Mouse (Mus musculus): Measurements from ENCODE around the gene Fndc5. TPM values are rescaled to one million over a fixed set of nuclear protein-coding genes. Genes with fewer than 3 reads are reported as not detected.

Fndc5 gene
- polyA plus RNA-seq, 1 experiment from 2014 or later, result 7.0 TPM

DNA sequence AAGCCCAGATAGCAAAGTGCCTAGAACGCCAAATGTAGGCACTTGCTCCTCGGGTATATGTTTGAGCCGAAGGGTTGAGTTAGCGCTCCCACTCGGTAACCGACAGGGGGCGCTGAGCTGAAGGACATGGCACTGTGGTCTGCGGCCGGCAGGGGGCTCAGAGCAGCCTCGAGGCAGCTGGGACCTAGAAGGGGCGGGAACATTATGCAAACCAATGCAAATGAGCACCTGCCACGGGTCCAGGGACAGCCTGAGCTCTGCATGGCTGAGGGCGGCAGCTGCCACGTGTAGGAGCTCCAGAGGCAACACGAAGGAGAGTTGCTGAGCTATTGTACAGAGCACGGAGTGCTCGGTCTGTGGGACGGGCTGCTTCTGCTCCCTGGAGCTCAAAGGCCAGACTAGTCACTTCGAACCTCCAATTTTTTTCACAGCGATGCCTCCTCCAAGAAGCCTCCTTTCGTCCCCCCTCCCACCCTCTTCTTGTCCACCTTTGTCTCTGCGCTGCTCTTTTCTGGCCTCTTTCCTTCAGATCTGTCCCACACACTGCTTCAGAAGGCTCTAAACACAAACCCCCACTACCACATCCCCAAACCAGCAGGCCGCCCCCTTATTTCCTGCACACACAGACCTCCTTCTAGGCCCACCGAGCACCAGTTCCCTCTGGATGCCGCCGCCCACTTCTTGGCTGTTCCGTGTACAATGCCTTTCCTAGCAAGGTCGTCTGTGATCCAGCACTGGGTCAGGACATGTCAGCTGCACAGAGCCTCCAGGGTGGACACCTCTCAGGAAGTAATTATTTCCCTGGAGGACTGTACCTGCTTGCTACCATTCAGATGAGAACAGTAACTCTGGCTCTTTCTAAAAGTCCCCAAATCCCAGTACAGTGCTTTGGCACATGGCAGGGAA lies 23.5 kb upstream of the Fndc5 start:
- peaks cover 19% of the 10 kb centered on the region for H3K4me1 ChIP-seq
- no peak overlapping the region for H3K9ac ChIP-seq
- no peak overlapping the region for H3K4me3 ChIP-seq
- H3K9me3 ChIP-seq, result no peaks in the 10 kb centered on the region
- H3K27me3 ChIP-seq (replicated peaks), result 0 out of 2 replicates have a peak, but pooled peaks cover 6% of the 10 kb centered on the region
- H3K36me3 ChIP-seq (replicated peaks), result no peaks in the 10 kb centered on the region
- no peak overlapping the region for H3K27ac ChIP-seq
- peak overlapping the region; percentile 12; the same call in 1 of the 2 replicates for H3K4me2 ChIP-seq
- peak; percentile 82 for ATAC-seq (replicated peaks)
- 25% methylated on average over 28 of the region's 28 CpGs for WGBS

DNA sequence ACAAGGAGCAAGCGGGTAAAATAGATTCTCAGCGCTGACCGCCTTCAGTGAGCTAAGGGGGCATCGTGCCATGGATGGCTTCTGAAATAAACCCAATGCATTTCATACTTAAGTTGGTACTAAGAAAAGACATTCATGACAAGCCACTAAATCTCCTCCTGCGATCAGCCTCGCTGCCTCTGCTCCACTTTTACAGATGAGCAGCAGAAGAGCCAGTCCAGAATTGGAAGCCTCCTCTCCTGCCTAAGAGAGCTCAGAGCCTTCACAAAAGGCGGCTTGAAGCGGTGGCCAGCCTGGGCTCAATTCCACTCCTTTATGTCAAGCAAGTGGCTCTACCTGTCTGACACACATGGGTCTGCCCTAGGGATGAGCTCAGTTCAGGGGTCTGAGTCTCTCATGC lies 20.1 kb upstream of the Fndc5 start:
- no peaks in the 10 kb centered on the region for H3K9me3 ChIP-seq
- H3K36me3 ChIP-seq (replicated peaks), result no peaks in the 10 kb centered on the region
- H3K9ac ChIP-seq, result no peak overlapping the region
- WGBS, result 92% methylated on average over 8 of the region's 8 CpGs
- H3K4me2 ChIP-seq, result no peak overlapping the region
- H3K27me3 ChIP-seq (replicated peaks), result peaks cover 31% of the 10 kb centered on the region
- no peak overlapping the region for H3K27ac ChIP-seq
- peaks cover 42% of the 10 kb centered on the region for H3K4me1 ChIP-seq
- no peak overlapping the region for H3K4me3 ChIP-seq
- no peak for ATAC-seq (replicated peaks)

DNA sequence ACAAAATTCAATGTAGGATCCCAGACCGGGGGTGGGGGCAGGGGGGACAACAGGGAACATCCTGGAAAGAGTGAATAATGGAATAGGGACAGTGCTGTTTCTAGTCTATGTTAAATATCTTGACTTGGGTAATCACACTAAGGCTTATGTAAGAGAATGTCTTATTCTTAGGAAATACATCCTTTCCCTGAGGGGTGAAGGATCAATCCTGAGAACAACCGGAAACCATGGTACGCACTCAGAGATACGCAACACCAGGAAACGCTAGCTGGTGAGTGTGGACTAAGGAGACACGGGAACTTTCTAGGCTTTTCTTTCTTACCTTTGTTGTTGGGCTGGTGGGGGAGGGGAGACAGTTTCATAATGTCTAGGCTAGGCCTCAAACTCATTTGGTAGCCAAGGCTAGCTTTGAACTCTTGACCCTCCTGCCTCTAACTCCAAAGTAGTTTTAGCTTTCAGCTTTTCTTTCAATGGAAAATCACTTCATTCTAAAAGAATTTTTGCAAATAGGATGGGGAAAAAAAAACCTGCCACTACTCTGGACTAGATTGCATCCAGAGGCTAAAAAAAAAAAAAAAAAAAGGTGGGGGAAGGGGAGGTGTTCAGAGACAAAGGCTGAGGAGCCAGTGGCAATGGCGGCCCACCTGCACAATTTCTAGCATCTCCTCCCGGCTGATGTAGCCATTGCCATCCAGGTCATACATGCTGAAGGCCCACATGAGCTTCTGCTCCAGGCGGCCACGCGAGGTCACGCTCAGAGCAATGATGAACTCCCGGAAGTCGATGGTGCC lies 18.9 kb upstream of the Fndc5 start:
- Histone ChIP-seq H3K9ac (no peak overlapping the region), H3K27me3 (replicated peaks) (peaks cover 32% of the 10 kb centered on the region), H3K9me3 (no peaks in the 10 kb centered on the region), H3K4me3 (no peak overlapping the region), H3K36me3 (replicated peaks) (no peaks in the 10 kb centered on the region), H3K4me1 (peaks cover 45% of the 10 kb centered on the region), H3K27ac (no peak overlapping the region), H3K4me2 (no peak overlapping the region)
- ATAC-seq (replicated peaks), result no peak
- WGBS, result 92% methylated on average over 14 of the region's 14 CpGs

DNA sequence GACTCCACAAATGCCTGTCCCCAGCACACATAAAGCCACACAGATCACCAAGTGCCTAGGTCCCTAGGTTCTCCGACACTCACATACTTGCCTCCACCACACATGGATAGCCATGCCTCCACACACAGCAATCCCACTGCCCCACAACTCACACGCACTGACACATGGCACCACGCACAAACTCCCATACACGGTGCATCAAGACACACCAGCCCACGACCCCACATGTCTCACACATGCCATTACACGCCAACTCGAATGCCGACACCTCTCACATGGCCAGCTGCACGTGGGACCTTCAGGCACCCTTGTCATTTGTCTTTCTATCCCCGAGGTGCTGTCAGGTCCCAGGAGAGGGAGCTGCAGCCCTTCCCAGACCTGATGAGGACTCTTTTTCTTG lies 17.1 kb upstream of the Fndc5 start:
- H3K9ac ChIP-seq, result no peak overlapping the region
- peaks cover 41% of the 10 kb centered on the region for H3K4me1 ChIP-seq
- ATAC-seq (replicated peaks), result no peak
- peaks cover 41% of the 10 kb centered on the region for H3K27me3 ChIP-seq (replicated peaks)
- peak overlapping the region; percentile 98 for H3K4me2 ChIP-seq
- 78% methylated on average over 10 of the region's 10 CpGs for WGBS
- H3K27ac ChIP-seq, result no peak overlapping the region
- H3K36me3 ChIP-seq (replicated peaks), result no peaks in the 10 kb centered on the region
- H3K9me3 ChIP-seq, result no peaks in the 10 kb centered on the region
- H3K4me3 ChIP-seq, result peak overlapping the region; percentile 67; the same call in 1 of the 2 replicates

DNA sequence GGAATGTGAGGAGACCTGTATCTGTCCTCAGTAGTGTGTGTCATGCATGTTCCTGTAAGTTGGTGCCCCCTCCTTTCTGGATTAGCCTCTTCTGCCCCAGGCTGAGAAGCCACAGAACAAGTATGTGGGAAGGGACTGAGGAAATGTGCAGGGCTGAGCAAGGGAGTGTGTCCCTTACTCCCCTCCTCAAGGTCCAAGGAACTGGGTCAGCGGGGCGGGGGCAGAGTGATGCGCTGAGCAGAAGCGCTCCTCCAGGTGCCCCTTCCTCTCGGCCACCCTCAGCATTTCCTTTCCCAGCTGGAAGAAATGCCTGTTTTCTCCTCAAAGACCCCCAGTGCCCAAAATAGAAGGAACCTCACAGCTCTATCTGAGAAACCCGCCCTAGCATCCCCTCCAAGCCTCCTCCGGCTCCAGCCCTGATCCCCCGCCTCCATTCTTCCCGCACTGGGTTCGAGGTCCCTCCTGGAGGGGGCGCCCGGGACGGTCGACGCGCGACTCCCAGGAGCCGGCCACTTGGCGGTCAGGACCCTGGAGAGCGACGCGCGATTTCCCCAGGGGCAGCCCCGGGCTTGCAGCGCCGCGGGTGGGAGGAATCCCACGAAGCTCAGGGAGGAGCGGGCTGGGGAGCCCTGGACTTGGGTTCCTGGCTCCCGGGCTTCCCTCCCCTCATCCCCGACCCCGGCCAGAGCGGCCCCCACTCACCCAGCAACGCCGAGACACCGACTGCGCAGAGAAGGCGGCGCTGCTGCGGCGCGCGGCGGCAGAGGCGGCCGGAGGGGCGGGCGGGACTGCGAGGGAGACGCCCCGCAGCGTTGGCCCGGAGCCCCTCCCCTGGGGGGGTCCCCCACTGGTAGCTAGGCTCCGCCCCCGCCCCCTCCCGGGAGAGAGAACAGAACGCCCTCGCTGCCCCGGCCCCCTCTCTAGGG lies 16.0 kb upstream of the Fndc5 start:
- Histone ChIP-seq H3K9me3 (no peaks in the 10 kb centered on the region), H3K4me3 (peak overlapping the region; percentile 67), H3K27ac (peak overlapping the region; percentile 30), H3K27me3 (replicated peaks) (peaks cover 41% of the 10 kb centered on the region), H3K9ac (peak overlapping the region; percentile 75), H3K36me3 (replicated peaks) (no peaks in the 10 kb centered on the region), H3K4me1 (peaks cover 50% of the 10 kb centered on the region), H3K4me2 (peak overlapping the region; percentile 98)
- peak; percentile 74 for ATAC-seq (replicated peaks)
- 1% methylated on average over 57 of the region's 59 CpGs for WGBS

DNA sequence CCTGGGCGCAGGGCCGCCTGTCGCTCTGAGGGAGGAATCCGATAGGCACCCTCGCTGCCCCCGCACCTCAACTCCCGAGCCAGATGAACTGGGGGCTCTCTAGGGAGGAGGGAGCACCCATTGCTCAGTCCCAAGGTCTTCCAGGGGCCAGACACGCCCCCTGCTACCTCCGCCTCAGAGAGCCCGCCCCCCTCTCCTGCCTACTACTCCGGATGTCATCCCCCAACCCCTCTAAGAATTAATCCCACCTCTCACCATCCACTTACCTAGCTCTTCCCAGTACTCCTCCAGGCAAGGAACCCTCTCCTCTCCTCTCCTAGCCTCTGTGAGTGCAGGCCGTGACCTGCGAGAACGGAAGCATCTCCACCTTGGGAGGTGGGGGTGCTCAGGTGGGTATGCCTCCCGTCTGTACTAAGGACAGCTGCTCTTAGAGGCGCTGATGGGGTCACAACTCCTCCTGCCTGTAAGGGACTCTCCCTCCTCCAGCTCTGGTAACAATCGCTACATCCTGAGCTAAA lies 15.2 kb upstream of the Fndc5 start, which contains the start of gene Hpca:
Gene Hpca, minus strand, starts transcription at position 468 of the 518 bp plus-strand sequence.
- 2% methylated on average over 17 of the region's 17 CpGs for WGBS
- ATAC-seq (replicated peaks), result peak; percentile 28
- Histone ChIP-seq H3K4me2 (peak within 1 kb of the TSS; percentile 98), H3K4me3 (peak within 1 kb of the TSS; percentile 67), H3K27ac (peak within 1 kb of the TSS; percentile 30), H3K9me3 (no peaks in the 10 kb centered on the region), H3K4me1 (peaks cover 51% of the 10 kb centered on the region), H3K36me3 (replicated peaks) (no peaks in the 10 kb centered on the region), H3K27me3 (replicated peaks) (peaks cover 41% of the 10 kb centered on the region), H3K9ac (peak within 1 kb of the TSS; percentile 75)

DNA sequence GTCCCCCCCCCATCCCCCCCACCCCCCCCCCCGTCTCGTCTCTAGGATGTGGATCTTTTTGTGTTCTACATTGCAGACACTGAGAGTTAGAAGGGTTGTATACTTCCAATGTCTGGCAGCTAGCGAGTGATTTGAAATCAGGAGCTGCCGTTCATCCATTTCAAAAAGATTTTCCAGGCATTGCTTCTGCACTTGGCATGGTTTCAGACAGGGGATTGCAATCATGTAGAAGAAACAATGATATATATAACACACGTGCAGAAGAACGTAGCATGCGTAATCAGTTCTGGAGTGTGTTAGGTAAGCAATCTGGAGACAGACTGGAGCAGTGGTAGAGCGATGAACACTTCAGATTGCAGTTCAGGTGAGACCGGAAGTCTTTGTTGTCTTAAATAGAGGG lies 14.7 kb upstream of the Fndc5 start:
- no peak for ATAC-seq (replicated peaks)
- H3K4me2 ChIP-seq, result peak overlapping the region; percentile 98; the same call in 1 of the 2 replicates

DNA sequence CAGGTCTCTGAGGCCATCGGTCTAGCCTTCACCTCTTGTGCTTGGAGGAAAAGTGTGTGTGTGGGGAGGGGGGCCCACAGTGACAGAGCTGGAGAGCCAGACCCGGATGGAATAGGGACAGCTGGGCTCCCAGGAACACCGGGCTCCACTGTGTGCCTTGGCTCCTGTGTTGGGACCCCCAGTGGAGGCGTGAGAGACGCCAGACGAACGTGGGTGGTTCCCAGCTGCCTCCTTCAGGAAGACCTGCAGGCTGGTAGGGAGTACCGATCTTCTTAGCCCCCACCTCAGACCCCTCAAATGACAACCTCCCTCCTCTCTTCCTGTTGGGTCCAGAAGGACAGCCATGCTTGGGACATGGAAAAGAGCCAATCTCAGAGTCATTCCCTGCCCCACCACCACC lies 14.1 kb upstream of the Fndc5 start:
- H3K27me3 ChIP-seq (replicated peaks), result peaks cover 38% of the 10 kb centered on the region
- no peaks in the 10 kb centered on the region for H3K9me3 ChIP-seq
- no peak overlapping the region for H3K4me3 ChIP-seq
- WGBS, result 41% methylated on average over 8 of the region's 8 CpGs
- H3K27ac ChIP-seq, result no peak overlapping the region
- ATAC-seq (replicated peaks), result no peak
- no peak overlapping the region for H3K9ac ChIP-seq
- H3K4me2 ChIP-seq, result no peak overlapping the region
- peaks cover 51% of the 10 kb centered on the region for H3K4me1 ChIP-seq
- no peaks in the 10 kb centered on the region for H3K36me3 ChIP-seq (replicated peaks)

More for the DNA sequence above, 14.7 kb upstream of the Fndc5 start:
- no peaks in the 10 kb centered on the region for H3K9me3 ChIP-seq
- H3K9ac ChIP-seq, result no peak overlapping the region
- H3K4me1 ChIP-seq, result peaks cover 51% of the 10 kb centered on the region
- H3K27ac ChIP-seq, result no peak overlapping the region; the same call in 1 of the 2 replicates
- 26% methylated on average over 9 of the region's 9 CpGs for WGBS
- H3K27me3 ChIP-seq (replicated peaks), result peaks cover 41% of the 10 kb centered on the region
- no peak overlapping the region for H3K4me3 ChIP-seq
- H3K36me3 ChIP-seq (replicated peaks), result no peaks in the 10 kb centered on the region

DNA sequence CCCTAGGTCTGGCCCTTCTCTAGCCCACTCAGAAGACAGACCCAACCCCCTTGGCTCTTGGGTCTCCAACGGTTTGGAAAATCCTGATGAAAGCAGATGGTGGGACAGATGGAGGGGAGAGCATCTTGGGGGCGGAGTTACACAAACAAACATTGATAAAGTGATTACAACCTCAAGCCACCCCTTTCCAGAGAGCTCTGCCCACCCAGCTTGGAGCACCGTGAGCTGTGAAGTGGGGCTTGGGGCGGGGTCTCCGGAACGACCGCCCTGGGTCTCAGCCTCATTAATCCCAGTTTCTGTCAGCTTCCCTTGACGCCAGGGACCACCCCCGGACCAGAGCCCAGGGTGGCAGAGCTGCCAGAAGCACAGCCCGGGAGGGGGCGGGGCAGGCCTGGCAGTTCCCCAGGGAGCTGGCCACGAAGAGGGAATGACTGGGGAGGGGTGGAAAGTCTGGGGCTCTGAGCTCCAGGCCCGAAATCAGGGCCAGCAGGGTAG lies 12.1 kb upstream of the Fndc5 start:
- H3K9me3 ChIP-seq, result no peaks in the 10 kb centered on the region
- peak overlapping the region; percentile 43 for H3K4me2 ChIP-seq
- H3K4me3 ChIP-seq, result no peak overlapping the region; the same call in 1 of the 2 replicates
- ATAC-seq (replicated peaks), result no peak
- H3K9ac ChIP-seq, result no peak overlapping the region
- peaks cover 65% of the 10 kb centered on the region for H3K4me1 ChIP-seq
- peaks cover 21% of the 10 kb centered on the region for H3K27me3 ChIP-seq (replicated peaks)
- 6% methylated on average over 13 of the region's 13 CpGs for WGBS
- H3K27ac ChIP-seq, result no peak overlapping the region
- H3K36me3 ChIP-seq (replicated peaks), result no peaks in the 10 kb centered on the region

DNA sequence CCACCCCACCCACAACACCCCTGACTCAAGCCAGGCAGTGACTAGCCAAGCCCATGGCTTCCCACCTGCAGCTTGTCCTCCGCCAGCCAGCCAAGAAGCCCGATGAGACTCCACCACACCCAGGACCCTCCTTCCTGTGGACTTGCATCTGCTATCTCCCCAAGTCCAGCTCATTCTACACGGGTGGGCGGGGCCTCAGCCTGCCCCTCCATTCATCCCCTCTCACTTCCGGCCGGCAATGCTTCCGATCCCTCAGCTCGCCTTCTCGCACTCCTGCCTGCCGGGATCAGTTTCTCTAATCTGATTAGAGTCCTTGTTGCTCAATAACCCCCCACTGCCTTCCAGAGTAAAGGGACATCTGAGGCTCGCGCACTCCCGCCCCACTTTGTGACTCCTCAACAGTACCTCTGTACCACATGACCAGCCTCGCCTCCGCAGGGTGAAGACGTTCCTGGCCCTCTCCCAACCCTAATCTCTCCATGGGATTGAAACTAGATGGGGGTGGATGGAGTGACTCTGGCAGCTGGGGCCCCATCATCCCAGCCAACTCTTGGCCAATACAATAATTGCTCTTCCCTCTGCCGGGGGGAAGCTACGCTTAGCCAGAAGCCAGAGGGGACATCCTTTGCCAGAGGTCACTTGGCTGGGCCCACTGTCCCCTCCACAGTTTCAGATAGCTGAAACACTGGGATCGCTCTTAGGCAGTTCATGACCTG lies 10.9 kb upstream of the Fndc5 start:
- Histone ChIP-seq H3K4me2 (peak overlapping the region; percentile 43), H3K9me3 (no peaks in the 10 kb centered on the region), H3K36me3 (replicated peaks) (no peaks in the 10 kb centered on the region), H3K4me1 (peaks cover 61% of the 10 kb centered on the region), H3K9ac (no peak overlapping the region), H3K27me3 (replicated peaks) (peaks cover 15% of the 10 kb centered on the region), H3K4me3 (peak overlapping the region; percentile 18), H3K27ac (no peak overlapping the region)
- ATAC-seq (replicated peaks), result no peak
- WGBS, result 12% methylated on average over 19 of the region's 19 CpGs
